Comparison of ENCODE assay signal across 14 mouse cellular contexts in genomic region chr13:113549021-113549420, GRCm38 (mm10).
"Had no signal": no experiment of that assay in that cellular context is flagged by ENCODE, and none has a peak within 500 bp of the region (broad histone marks: within the 10 kb centered on the region; RNA-seq: fewer than 3 reads in every experiment).

No protein-coding gene starts in this region.

- DNase-seq: lung, adult 18-20 months; lung, embryonic 14.5 days; lung, postnatal 10 days; lung, postnatal 36 days; midbrain, embryonic 14.5 days; retina, postnatal 1 day; right cerebral cortex, adult 18-20 months; right cerebral cortex, postnatal 25 days; right cerebral cortex, postnatal 4 days; spleen, adult 18-20 months; thymus, adult 2 months; thymus, postnatal 25 days; thymus, postnatal 4 days had no signal

- ATAC-seq: midbrain, embryonic 16.5 days had no signal
